Mouse (Mus musculus) kidney, postnatal 0 days (tissue): ENCODE data around the gene Fa2h. TPM values are rescaled to one million over a fixed set of nuclear protein-coding genes. Genes with fewer than 3 reads are reported as not detected.

ENCODE experiments used
- ATAC-seq: fragments of 200-750 bp; cut with Nextera tagmentation; replicated peaks from 2 replicates; pipeline ENCODE4 v1.8.0; 2017; ENCODE audit warnings: low read depth, moderate number of reproducible peaks, moderate TSS enrichment, moderate library complexity; ENCODE audit not compliant: low FRiP score
- DNase-seq: peaks from one replicate; pipeline ENCODE4 v3.0.0-alpha.2; 2016; ENCODE audit warnings: low spot score
- H3K27ac ChIP-seq: fragments of 300-500 bp; sonication (generic); 2 replicates; pipeline ENCODE4 v1.5.1; 2014; ENCODE audit warnings: mild to moderate bottlenecking
- H3K27me3 ChIP-seq: fragments of 300-500 bp; sonication (generic); 2 replicates; pipeline ENCODE4 v1.6.1; 2014; ENCODE audit warnings: low read length, mixed read lengths; ENCODE audit not compliant: insufficient read depth
- H3K36me3 ChIP-seq: fragments of 300-500 bp; sonication (generic); 2 replicates; pipeline ENCODE4 v1.6.1; 2014; ENCODE audit warnings: low read length, mixed read lengths; ENCODE audit not compliant: insufficient read depth
- H3K4me1 ChIP-seq: fragments of 300-500 bp; sonication (generic); replicated peaks from 2 replicates; pipeline ENCODE4 v1.6.1; 2014; ENCODE audit warnings: antibody characterized with exemption, low read length, mixed read lengths; ENCODE audit not compliant: insufficient read depth
- H3K4me2 ChIP-seq: fragments of 300-500 bp; sonication (generic); 2 replicates; pipeline ENCODE4 v1.6.1; 2014; ENCODE audit warnings: mild to moderate bottlenecking, low read length, moderate library complexity, mixed read lengths
- H3K4me3 ChIP-seq: fragments of 300-500 bp; sonication (generic); replicated peaks from 2 replicates; pipeline ENCODE4 v1.5.1; 2014; ENCODE audit warnings: low read depth, low read length
- H3K9ac ChIP-seq: fragments of 300-500 bp; sonication (generic); 2 replicates; pipeline ENCODE4 v1.6.1; 2014; ENCODE audit warnings: low read depth, low read length
- H3K9me3 ChIP-seq: fragments of 300-500 bp; sonication (generic); replicated peaks from 2 replicates; pipeline ENCODE4 v1.6.1; 2016; ENCODE audit warnings: low read length, inconsistent platforms, mixed read lengths
- CTCF ChIP-seq: IDR thresholded peaks from 2 replicates; pipeline ENCODE4 v1.5.1; 2016; ENCODE audit warnings: antibody characterized with exemption, low read depth, mild to moderate bottlenecking, moderate library complexity
- WGBS: fragments of 180-500 bp; shearing (Covaris S2); extraction: QIAGEN DNeasy Blood & Tissue Kit; methylation state at CpG from one replicate; pipeline ENCODE4 v1.1.7; 2014; 5-methylcytosine and 5-hydroxymethylcytosine counted together
- polyA plus RNA-seq: library from polyadenylated mRNA; unstranded; fragments of >200 nt; fragmentation: Nextera tagmentation; extraction: Ambion mirVana; gene quantifications from 2 replicates; pipeline ENCODE4 v1.2.1, GENCODE M21; 2015

Gene Fa2h
- polyA plus RNA-seq, 1 experiment from 2014 or later: 5.4 TPM

DNA sequence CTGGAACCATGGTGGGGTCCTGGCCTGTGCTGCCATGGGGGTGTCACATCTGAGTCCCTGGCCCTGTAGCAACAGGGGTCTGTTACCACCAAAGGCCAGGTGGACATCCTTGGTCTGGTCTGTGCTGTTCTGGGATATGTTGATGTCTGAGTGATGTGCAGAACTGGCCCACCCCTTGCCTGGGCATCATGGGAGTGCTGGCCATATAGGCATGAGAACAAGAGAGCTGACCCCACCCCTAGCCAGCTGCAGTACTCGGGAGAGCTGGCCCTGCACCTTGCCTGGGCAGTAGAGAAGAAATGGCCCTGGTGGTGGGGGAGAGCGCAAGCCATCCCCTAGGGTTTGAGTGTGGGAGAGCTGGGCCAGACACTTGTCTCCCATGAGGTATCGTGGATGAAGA lies 25.5 kb upstream of the Fa2h start:
- ATAC-seq: no peak
- Histone ChIP-seq H3K4me2 (no peak overlapping the region), H3K4me1 (no peaks in the 10 kb centered on the region), H3K9me3 (no peaks in the 10 kb centered on the region), H3K27ac (no peak overlapping the region), H3K27me3 (no peaks in the 10 kb centered on the region; the same call in 1 of the 2 replicates), H3K4me3 (no peak overlapping the region), H3K36me3 (no peaks in the 10 kb centered on the region), H3K9ac (no peak overlapping the region)
- no peak for TF ChIP-seq CTCF
- 71% methylated on average over 3 of the region's 3 CpGs for WGBS
- DNase-seq: no peak

GRCm38 (mm10) chr8:111418601-111419000 lies 25.0 kb upstream of the Fa2h start:
- TF ChIP-seq CTCF: peak; percentile 78
- H3K9me3 ChIP-seq: no peaks in the 10 kb centered on the region
- ATAC-seq: no peak
- peak; percentile 67 for DNase-seq
- H3K4me1 ChIP-seq: no peaks in the 10 kb centered on the region
- WGBS: 25% methylated on average over 9 of the region's 9 CpGs
- H3K27ac ChIP-seq: no peak overlapping the region
- H3K36me3 ChIP-seq: no peaks in the 10 kb centered on the region
- no peaks in the 10 kb centered on the region; the same call in 1 of the 2 replicates for H3K27me3 ChIP-seq
- H3K4me2 ChIP-seq: no peak overlapping the region
- H3K4me3 ChIP-seq: no peak overlapping the region
- no peak overlapping the region for H3K9ac ChIP-seq

DNA sequence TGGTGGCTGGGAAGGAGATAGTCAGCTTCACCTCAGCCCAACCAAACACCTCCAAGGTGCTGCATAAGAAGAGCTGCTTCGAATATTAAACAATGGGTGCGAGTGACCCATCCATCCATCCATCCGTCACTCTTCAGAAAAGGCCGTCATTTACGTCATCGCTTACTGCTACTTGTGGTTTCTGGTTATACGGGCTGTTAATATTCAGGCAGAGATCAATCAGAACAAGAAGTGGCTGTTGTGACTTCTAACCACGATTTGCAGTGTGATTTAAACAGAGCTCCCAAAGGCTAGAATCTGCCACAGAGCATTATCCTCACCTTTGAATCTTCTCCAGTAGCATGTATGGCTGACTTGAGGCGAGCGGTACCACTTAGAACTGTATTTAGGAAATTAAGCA lies 23.6 kb upstream of the Fa2h start:
- no peak overlapping the region for H3K4me2 ChIP-seq
- no peak overlapping the region for H3K9ac ChIP-seq
- H3K4me1 ChIP-seq: no peaks in the 10 kb centered on the region
- no peak overlapping the region for H3K27ac ChIP-seq
- H3K9me3 ChIP-seq: no peaks in the 10 kb centered on the region
- no peak for ATAC-seq
- TF ChIP-seq CTCF: no peak
- no peaks in the 10 kb centered on the region; the same call in 1 of the 2 replicates for H3K27me3 ChIP-seq
- no peak for DNase-seq
- WGBS: 82% methylated on average over 10 of the region's 10 CpGs
- H3K4me3 ChIP-seq: no peak overlapping the region
- no peaks in the 10 kb centered on the region for H3K36me3 ChIP-seq

- peak; percentile 40 for DNase-seq
- no peak overlapping the region for H3K27ac ChIP-seq
- ATAC-seq: no peak
- no peak overlapping the region for H3K9ac ChIP-seq
- peak; percentile 62 for TF ChIP-seq CTCF
- no peaks in the 10 kb centered on the region for H3K4me1 ChIP-seq
- H3K27me3 ChIP-seq: no peaks in the 10 kb centered on the region
- no peak overlapping the region for H3K4me3 ChIP-seq
- WGBS: 41% methylated on average over 4 of the region's 4 CpGs
- H3K36me3 ChIP-seq: no peaks in the 10 kb centered on the region
- no peak overlapping the region for H3K4me2 ChIP-seq
- no peaks in the 10 kb centered on the region for H3K9me3 ChIP-seq
Measured at GRCm38 (mm10) chr8:111403391-111403790, 9.8 kb upstream of the Fa2h start.

- ATAC-seq: no peak
- no peak overlapping the region for H3K9ac ChIP-seq
- no peaks in the 10 kb centered on the region for H3K9me3 ChIP-seq
- WGBS: 23% methylated on average over 3 of the region's 3 CpGs
- no peak overlapping the region for H3K4me2 ChIP-seq
- H3K4me3 ChIP-seq: no peak overlapping the region
- H3K27ac ChIP-seq: no peak overlapping the region
- peaks cover 4% of the 10 kb centered on the region; the same call in 1 of the 2 replicates for H3K4me1 ChIP-seq
- H3K27me3 ChIP-seq: peaks cover 9% of the 10 kb centered on the region; the same call in 1 of the 2 replicates
- no peak for DNase-seq
- no peaks in the 10 kb centered on the region for H3K36me3 ChIP-seq
- TF ChIP-seq CTCF: no peak
Measured at GRCm38 (mm10) chr8:111391268-111391667, 2.4 kb downstream of the Fa2h start.

GRCm38 (mm10) chr8:111390837-111391236 lies 2.8 kb downstream of the Fa2h start:
- DNase-seq (no peak), ATAC-seq (no peak)
- Histone ChIP-seq H3K27ac (no peak overlapping the region), H3K4me3 (no peak overlapping the region), H3K27me3 (peaks cover 9% of the 10 kb centered on the region; the same call in 1 of the 2 replicates), H3K4me1 (peaks cover 4% of the 10 kb centered on the region; the same call in 1 of the 2 replicates), H3K9ac (no peak overlapping the region), H3K36me3 (no peaks in the 10 kb centered on the region), H3K9me3 (no peaks in the 10 kb centered on the region), H3K4me2 (no peak overlapping the region)
- no peak for TF ChIP-seq CTCF
- WGBS: 83% methylated on average over 2 of the region's 2 CpGs

DNA sequence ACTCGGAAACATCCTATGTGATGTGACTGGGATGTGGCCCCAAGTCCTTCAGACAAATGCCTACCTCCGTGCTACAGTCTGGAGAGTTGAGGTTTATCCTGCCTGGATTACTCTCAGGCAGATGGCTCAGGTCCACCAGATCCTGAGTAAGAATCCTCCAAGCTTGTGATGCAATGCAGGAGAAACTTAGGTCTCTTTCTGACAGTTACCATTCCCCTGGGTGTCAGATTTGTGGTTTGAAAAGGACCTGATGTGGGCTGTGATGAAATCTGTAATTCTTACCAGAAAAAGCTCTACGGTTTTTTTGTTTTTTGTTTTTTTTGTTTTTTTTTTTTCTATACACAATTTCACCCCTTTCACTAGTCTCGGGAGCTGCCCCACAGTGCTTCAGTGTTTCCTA lies 4.0 kb downstream of the Fa2h start:
- H3K36me3 ChIP-seq: no peaks in the 10 kb centered on the region
- peaks cover 9% of the 10 kb centered on the region; the same call in 1 of the 2 replicates for H3K27me3 ChIP-seq
- H3K4me3 ChIP-seq: no peak overlapping the region
- 84% methylated on average over 4 of the region's 4 CpGs for whole genome bisulfite sequencing
- H3K4me1 ChIP-seq: peaks cover 4% of the 10 kb centered on the region; the same call in 1 of the 2 replicates
- no peak for DNase-seq
- no peak overlapping the region for H3K9ac ChIP-seq
- ATAC-seq: no peak
- TF ChIP-seq CTCF: no peak
- H3K4me2 ChIP-seq: no peak overlapping the region
- no peak overlapping the region for H3K27ac ChIP-seq
- no peaks in the 10 kb centered on the region for H3K9me3 ChIP-seq
